Mouse (Mus musculus): ENCODE results near the gene Polrmt.

Polrmt gene

GRCm38 (mm10) chr10:79745898-79746773 lies at the start of gene Polrmt:
Polrmt (minus strand) TSS chr10:79746581.
- TF ChIP-seq GATA4 (IDR thresholded peaks at IDR 0.05; ENCODE audit: insufficient replicate concordance, low read length), result no peak

- no peak for TF ChIP-seq GATA4 (IDR thresholded peaks at IDR 0.05; ENCODE audit: insufficient replicate concordance, low read length)
Measured at GRCm38 (mm10) chr10:79795905-79796304, 49.5 kb upstream of the Polrmt start.

- no peak for TF ChIP-seq GATA4 (IDR thresholded peaks at IDR 0.05; ENCODE audit: insufficient replicate concordance, low read length)
Measured at GRCm38 (mm10) chr10:79794491-79794931, 48.1 kb upstream of the Polrmt start.

- TF ChIP-seq GATA4 (IDR thresholded peaks at IDR 0.05; ENCODE audit: insufficient replicate concordance, low read length), result no peak
Measured at GRCm38 (mm10) chr10:79793738-79794490, 47.5 kb upstream of the Polrmt start.

- TF ChIP-seq GATA4 (IDR thresholded peaks at IDR 0.05; ENCODE audit: insufficient replicate concordance, low read length), result no peak
Measured at GRCm38 (mm10) chr10:79793051-79793737, 46.8 kb upstream of the Polrmt start, which contains the start of gene Palm. Palm (plus strand) TSS chr10:79793572.

GRCm38 (mm10) chr10:79792339-79793040 lies 46.1 kb upstream of the Polrmt start:
- no peak for TF ChIP-seq GATA4 (IDR thresholded peaks at IDR 0.05; ENCODE audit: insufficient replicate concordance, low read length)

- no peak for TF ChIP-seq GATA4 (IDR thresholded peaks at IDR 0.05; ENCODE audit: insufficient replicate concordance, low read length)
Measured at GRCm38 (mm10) chr10:79790861-79791260, 44.5 kb upstream of the Polrmt start, which contains the start of gene Prss57. Prss57 (minus strand) TSS chr10:79790961.

GRCm38 (mm10) chr10:79789581-79789980 lies 43.2 kb upstream of the Polrmt start:
- no peak for TF ChIP-seq GATA4 (IDR thresholded peaks at IDR 0.05; ENCODE audit: insufficient replicate concordance, low read length)

- TF ChIP-seq GATA4 (IDR thresholded peaks at IDR 0.05; ENCODE audit: insufficient replicate concordance, low read length), result no peak
Measured at GRCm38 (mm10) chr10:79788386-79789158, 42.2 kb upstream of the Polrmt start.

- TF ChIP-seq GATA4 (IDR thresholded peaks at IDR 0.05; ENCODE audit: insufficient replicate concordance, low read length), result no peak
Measured at GRCm38 (mm10) chr10:79783920-79784800, 37.8 kb upstream of the Polrmt start.

GRCm38 (mm10) chr10:79783050-79783449 lies 36.7 kb upstream of the Polrmt start:
- no peak for TF ChIP-seq GATA4 (IDR thresholded peaks at IDR 0.05; ENCODE audit: insufficient replicate concordance, low read length)

GRCm38 (mm10) chr10:79781956-79782355 lies 35.6 kb upstream of the Polrmt start:
- no peak for TF ChIP-seq GATA4 (IDR thresholded peaks at IDR 0.05; ENCODE audit: insufficient replicate concordance, low read length)

GRCm38 (mm10) chr10:79781139-79781538 lies 34.8 kb upstream of the Polrmt start:
- TF ChIP-seq GATA4 (IDR thresholded peaks at IDR 0.05; ENCODE audit: insufficient replicate concordance, low read length), result no peak

All from liver, adult (tissue).